In the genomic region with DNA sequence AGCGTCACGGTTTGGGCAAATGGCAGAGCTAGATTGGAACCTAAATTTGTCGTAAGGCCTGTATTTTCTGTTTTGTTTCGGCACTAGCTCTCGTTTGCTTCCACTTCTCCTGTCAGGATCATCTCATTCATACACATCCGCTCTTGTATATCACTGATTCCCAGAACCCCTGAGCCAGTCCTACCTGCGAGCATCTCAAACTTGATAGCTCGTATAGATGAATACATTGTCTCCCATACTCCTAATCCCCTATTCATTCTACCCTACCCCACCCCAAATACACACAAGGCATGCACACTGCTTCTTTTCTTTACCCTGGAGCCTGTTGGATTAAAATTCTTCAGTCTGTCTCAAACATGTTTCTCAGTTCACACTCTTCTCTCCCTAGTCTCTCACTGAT, we compare ENCODE assay signal across 8 mouse cellular contexts. TPM values are rescaled to one million over a fixed set of nuclear protein-coding genes. Genes with fewer than 3 reads are reported as not detected.
DNase-seq lines count a peak whose midpoint lies in the region; ATAC-seq and TF ChIP-seq lines count a peak whose summit lies in the region.

No protein-coding gene starts in this region.

- 3% methylated on average over 8 of the region's 8 CpGs for WGBS in cerebellum, adult 2 months
- 14% methylated on average over 8 of the region's 8 CpGs for WGBS in spleen, adult 2 months
- 10% methylated on average over 8 of the region's 8 CpGs for WGBS in liver, embryonic 11.5 days
- WGBS in stomach, postnatal 0 days: 1% methylated on average over 8 of the region's 8 CpGs

- H3K9ac ChIP-seq in liver, embryonic 11.5 days (ENCODE audit: low read depth, low read length): peak overlapping the region; percentile 81
- peak overlapping the region; percentile 85 for H3K9ac ChIP-seq in stomach, postnatal 0 days (ENCODE audit: low read length)

- no peak for DNase-seq in cerebellum, adult 2 months
- DNase-seq in cerebellum, adult 8-10 months: no peak
- no peak for DNase-seq in spleen, adult 2 months (ENCODE audit: low read depth in 1 of 2, low spot score in 2 of 2)
- no peak for DNase-seq in spleen, postnatal 10 days (ENCODE audit: low spot score in 2 of 2)
- DNase-seq in liver, embryonic 11.5 days (ENCODE audit: low spot score): no peak
- no peak for DNase-seq in stomach, postnatal 0 days (ENCODE audit: low spot score)
- no peak for DNase-seq in cerebellum, adult 18-20 months
- no peak for DNase-seq in right cerebral cortex, postnatal 25 days

- TF ChIP-seq POLR2A in cerebellum, adult 2 months (IDR thresholded peaks at IDR 0.05; ENCODE audit: borderline replicate concordance, insufficient read depth, low read length): no peak
- TF ChIP-seq POLR2A in spleen, adult 2 months (IDR thresholded peaks at IDR 0.05; ENCODE audit: low read depth, low read length): no peak

- peak overlapping the region; percentile 83 for H3K4me2 ChIP-seq in liver, embryonic 11.5 days
- H3K4me2 ChIP-seq in stomach, postnatal 0 days (replicated peaks; ENCODE audit: low read depth): peak overlapping the region; percentile 80

- H3K9me3 ChIP-seq in liver, embryonic 11.5 days (ENCODE audit: control insufficient read depth, low read length): no peaks in the 10 kb centered on the region
- no peaks in the 10 kb centered on the region for H3K9me3 ChIP-seq in stomach, postnatal 0 days (ENCODE audit: control insufficient read depth, low read length)

- no peaks in the 10 kb centered on the region for H3K27me3 ChIP-seq in cerebellum, adult 2 months (ENCODE audit: control insufficient read depth, insufficient read depth, low read length)
- no peaks in the 10 kb centered on the region for H3K27me3 ChIP-seq in spleen, adult 2 months (ENCODE audit: control insufficient read depth, insufficient read depth, low read length)
- no peaks in the 10 kb centered on the region for H3K27me3 ChIP-seq in liver, embryonic 11.5 days (replicated peaks; ENCODE audit: control insufficient read depth, insufficient read depth, low read length)
- H3K27me3 ChIP-seq in stomach, postnatal 0 days (ENCODE audit: control insufficient read depth, insufficient read depth, low read length): no peaks in the 10 kb centered on the region

- no peak for TF ChIP-seq CTCF in cerebellum, adult 2 months (IDR thresholded peaks at IDR 0.05; ENCODE audit: borderline replicate concordance, insufficient read depth, low read depth, low read length)
- no peak for TF ChIP-seq CTCF in spleen, adult 2 months (IDR thresholded peaks at IDR 0.05; ENCODE audit: extremely low read depth, insufficient read depth, insufficient read length, insufficient replicate concordance)
- TF ChIP-seq CTCF in stomach, postnatal 0 days (IDR thresholded peaks at IDR 0.05; ENCODE audit: low read depth): no peak

- no peak for TF ChIP-seq EP300 in stomach, postnatal 0 days (optimal IDR thresholded peaks at IDR 0.05)

- no peak for ATAC-seq in liver, embryonic 11.5 days (replicated peaks; ENCODE audit: low FRiP score)
- ATAC-seq in stomach, postnatal 0 days (ENCODE audit: low FRiP score, low TSS enrichment): no peak

- no peaks in the 10 kb centered on the region for H3K4me1 ChIP-seq in cerebellum, adult 2 months (ENCODE audit: control insufficient read depth, insufficient read depth, low read length)
- no peaks in the 10 kb centered on the region for H3K4me1 ChIP-seq in spleen, adult 2 months (ENCODE audit: control insufficient read depth, insufficient read depth, insufficient read length)
- H3K4me1 ChIP-seq in liver, embryonic 11.5 days (replicated peaks; ENCODE audit: control insufficient read depth, insufficient read depth, low read length): peaks cover 7% of the 10 kb centered on the region
- H3K4me1 ChIP-seq in stomach, postnatal 0 days (replicated peaks; ENCODE audit: control insufficient read depth, insufficient read depth): peaks cover 4% of the 10 kb centered on the region; the same call in 1 of the 2 replicates

- peak overlapping the region; percentile 99 for H3K4me3 ChIP-seq in cerebellum, adult 2 months (replicated peaks; ENCODE audit: insufficient read depth, low read depth, low read length)
- H3K4me3 ChIP-seq in spleen, adult 2 months (ENCODE audit: extremely low read depth, insufficient read depth, insufficient read length): peak overlapping the region; percentile 93
- peak overlapping the region; percentile 80 for H3K4me3 ChIP-seq in liver, embryonic 11.5 days (ENCODE audit: low read depth, low read length)
- peak overlapping the region; percentile 80 for H3K4me3 ChIP-seq in stomach, postnatal 0 days (ENCODE audit: low read depth, low read length)

- peaks cover 22% of the 10 kb centered on the region for H3K36me3 ChIP-seq in spleen, adult 2 months (ENCODE audit: control insufficient read depth, insufficient read depth, low read length)
- peaks cover 4% of the 10 kb centered on the region for H3K36me3 ChIP-seq in liver, embryonic 11.5 days (ENCODE audit: control insufficient read depth, insufficient read depth, low read length)
- H3K36me3 ChIP-seq in stomach, postnatal 0 days (ENCODE audit: control insufficient read depth, insufficient read depth, low read length): peaks cover 20% of the 10 kb centered on the region

- peak overlapping the region; percentile 93 for H3K27ac ChIP-seq in cerebellum, adult 2 months (ENCODE audit: insufficient read depth, low read length)
- peak overlapping the region; percentile 73; the same call in 1 of the 2 replicates for H3K27ac ChIP-seq in spleen, adult 2 months (ENCODE audit: insufficient read depth, low read length)
- peak overlapping the region; percentile 78; the same call in 1 of the 2 replicates for H3K27ac ChIP-seq in liver, embryonic 11.5 days (ENCODE audit: low read depth, low read length)
- peak overlapping the region; percentile 83 for H3K27ac ChIP-seq in stomach, postnatal 0 days (replicated peaks)

RNA-seq across cellular contexts. Expression of a gene that starts 0.7 kb away (rescaled TPM):
- 17.4 and 19.0 TPM in 2 replicates for polyA plus RNA-seq in cerebellum, adult 2 months (2012; rRNA removed)
- polyA plus RNA-seq in spleen, adult 2 months (2012; rRNA removed): 18.2 and 26.6 TPM in 2 replicates
- polyA plus RNA-seq in liver, embryonic 11.5 days (2014; fragmentation: Nextera tagmentation; extraction: Ambion mirVana): 14.5 and 16.8 TPM in 2 replicates
- 8.6 and 9.2 TPM in 2 replicates for polyA plus RNA-seq in stomach, postnatal 0 days (2015; fragmentation: Nextera tagmentation; extraction: Ambion mirVana)

RNA-seq across cellular contexts. Expression of a gene that starts 7.5 kb away (rescaled TPM):
- polyA plus RNA-seq in cerebellum, adult 2 months (2012; rRNA removed): 0.36 TPM in 1 of 2 replicates, not detected in the other
- 17.1 and 20.6 TPM in 2 replicates for polyA plus RNA-seq in spleen, adult 2 months (2012; rRNA removed)
- 1.6 and 2.0 TPM in 2 replicates for polyA plus RNA-seq in liver, embryonic 11.5 days (2014; fragmentation: Nextera tagmentation; extraction: Ambion mirVana)
- polyA plus RNA-seq in stomach, postnatal 0 days (2015; fragmentation: Nextera tagmentation; extraction: Ambion mirVana): 3.1 and 3.4 TPM in 2 replicates

RNA-seq across cellular contexts. Expression of a gene that starts 45.4 kb away (rescaled TPM):
- polyA plus RNA-seq in cerebellum, adult 2 months (2012; rRNA removed): 3.0 and 5.3 TPM in 2 replicates
- not detected in 2 replicates for polyA plus RNA-seq in spleen, adult 2 months (2012; rRNA removed)
- polyA plus RNA-seq in liver, embryonic 11.5 days (2014; fragmentation: Nextera tagmentation; extraction: Ambion mirVana): not detected in 2 replicates
- polyA plus RNA-seq in stomach, postnatal 0 days (2015; fragmentation: Nextera tagmentation; extraction: Ambion mirVana): 0.87 and 2.7 TPM in 2 replicates

RNA-seq across cellular contexts. Expression of a gene that starts 50.4 kb away (rescaled TPM):
- polyA plus RNA-seq in cerebellum, adult 2 months (2012; rRNA removed): 0.51 and 1.1 TPM in 2 replicates
- 4.2 and 4.8 TPM in 2 replicates for polyA plus RNA-seq in spleen, adult 2 months (2012; rRNA removed)
- 7.1 and 7.2 TPM in 2 replicates for polyA plus RNA-seq in liver, embryonic 11.5 days (2014; fragmentation: Nextera tagmentation; extraction: Ambion mirVana)
- 0.81 and 2.7 TPM in 2 replicates for polyA plus RNA-seq in stomach, postnatal 0 days (2015; fragmentation: Nextera tagmentation; extraction: Ambion mirVana)
